Mouse (Mus musculus): ENCODE data around the gene Arhgef2.

Arhgef2 gene

DNA sequence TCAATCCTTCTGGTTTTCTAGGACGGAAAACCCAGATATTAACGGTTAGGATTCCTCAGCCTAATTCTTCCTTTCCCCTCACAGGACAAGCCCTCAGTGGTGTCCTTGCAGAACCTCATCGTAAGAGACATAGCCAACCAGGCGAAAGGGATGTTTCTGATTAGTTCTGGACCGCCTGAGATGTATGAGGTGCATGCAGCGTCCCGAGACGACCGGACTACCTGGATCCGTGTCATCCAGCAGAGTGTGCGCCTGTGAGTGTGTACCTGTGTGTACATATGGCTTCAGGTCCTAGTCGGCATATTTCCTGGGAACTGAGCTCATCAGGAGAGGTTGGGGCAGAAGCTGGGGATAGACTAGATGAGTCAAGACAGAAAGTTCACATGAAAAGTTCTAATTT lies 33.5 kb downstream of the Arhgef2 start:
- no peak for DNase-seq (ENCODE audit: low spot score in 2 of 2)

- peak in 1 of 2 experiments; percentile 64 for DNase-seq (ENCODE audit: low spot score in 2 of 2)
Observed at GRCm38 (mm10) chr3:88640676-88641075, 34.9 kb downstream of the Arhgef2 start.

- no peak for DNase-seq (ENCODE audit: low spot score in 2 of 2)
Observed at GRCm38 (mm10) chr3:88643078-88643477, 37.3 kb downstream of the Arhgef2 start.

DNA sequence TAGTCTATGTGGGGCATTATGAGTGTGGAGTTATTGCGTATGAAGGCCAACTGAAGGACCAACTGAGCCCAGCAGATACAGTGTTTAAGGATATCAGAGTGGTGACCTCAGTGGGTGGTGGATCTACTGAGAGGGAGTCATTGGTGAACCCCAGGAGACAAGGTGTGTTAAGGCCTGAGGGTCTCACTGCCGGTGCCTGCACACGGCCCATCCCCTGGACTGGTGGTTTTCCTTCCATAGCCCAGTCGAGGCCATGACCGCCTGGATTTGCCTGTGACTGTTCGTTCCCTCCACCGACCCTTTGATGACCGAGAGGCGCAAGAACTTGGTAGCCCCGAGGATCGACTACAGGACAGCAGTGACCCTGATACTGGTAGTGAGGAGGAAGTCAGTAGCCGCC lies 40.2 kb downstream of the Arhgef2 start:
- no peak for DNase-seq (ENCODE audit: low spot score in 2 of 2)

GRCm38 (mm10) chr3:88646426-88646995 lies 40.7 kb downstream of the Arhgef2 start:
- no peak for DNase-seq (ENCODE audit: low spot score in 2 of 2)

GRCm38 (mm10) chr3:88647076-88647475 lies 41.3 kb downstream of the Arhgef2 start:
- no peak for DNase-seq (ENCODE audit: low spot score in 2 of 2)

- DNase-seq (ENCODE audit: low spot score in 2 of 2), result no peak
Observed at GRCm38 (mm10) chr3:88647779-88648413, 42.1 kb downstream of the Arhgef2 start.

DNA sequence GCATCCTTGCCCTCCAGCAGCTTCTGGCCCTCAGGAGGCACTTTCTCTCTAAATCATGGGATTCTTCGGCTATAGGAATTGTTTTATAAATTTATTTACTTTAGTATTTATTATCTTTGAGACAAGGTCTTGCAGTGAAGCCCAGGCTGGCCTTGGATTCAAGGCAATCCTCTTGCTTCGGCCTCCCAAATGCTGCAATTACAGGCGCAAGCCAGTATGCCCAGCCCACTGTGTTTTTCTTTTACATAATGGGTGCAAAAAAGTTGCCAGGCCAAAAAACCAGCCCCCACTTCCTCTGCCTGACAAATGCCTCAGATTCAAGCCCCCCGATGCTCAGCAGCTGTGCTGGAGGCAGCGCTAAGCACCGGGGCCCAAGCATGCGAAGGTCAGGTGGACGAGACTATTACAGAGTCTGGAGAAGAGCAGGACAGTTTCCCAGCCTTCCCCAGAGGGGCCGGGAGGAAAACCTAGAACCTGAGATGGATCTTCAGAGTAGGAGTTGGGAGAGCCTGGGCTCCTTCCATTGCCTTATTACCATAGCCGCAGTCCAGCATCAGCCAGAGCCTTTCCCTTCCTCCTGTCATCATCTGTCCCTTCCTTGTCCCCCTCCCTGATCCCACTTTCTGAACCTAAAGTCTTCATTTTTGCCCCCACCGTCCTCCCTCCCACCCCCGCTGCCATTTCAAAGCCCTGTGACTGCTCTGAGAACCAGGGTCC lies 42.8 kb downstream of the Arhgef2 start:
- DNase-seq (ENCODE audit: low spot score in 2 of 2), result no peak

- no peak for DNase-seq (ENCODE audit: low spot score in 2 of 2)
Observed at GRCm38 (mm10) chr3:88649186-88649585, 43.4 kb downstream of the Arhgef2 start.

- DNase-seq (ENCODE audit: low spot score in 2 of 2), result no peak
Observed at GRCm38 (mm10) chr3:88649967-88650366, 44.2 kb downstream of the Arhgef2 start.

- no peak for DNase-seq (ENCODE audit: low spot score in 2 of 2)
Observed at GRCm38 (mm10) chr3:88650713-88651504, 45.1 kb downstream of the Arhgef2 start.

GRCm38 (mm10) chr3:88651669-88652618 lies 46.2 kb downstream of the Arhgef2 start:
- no peak for DNase-seq (ENCODE audit: low spot score in 2 of 2)

DNA sequence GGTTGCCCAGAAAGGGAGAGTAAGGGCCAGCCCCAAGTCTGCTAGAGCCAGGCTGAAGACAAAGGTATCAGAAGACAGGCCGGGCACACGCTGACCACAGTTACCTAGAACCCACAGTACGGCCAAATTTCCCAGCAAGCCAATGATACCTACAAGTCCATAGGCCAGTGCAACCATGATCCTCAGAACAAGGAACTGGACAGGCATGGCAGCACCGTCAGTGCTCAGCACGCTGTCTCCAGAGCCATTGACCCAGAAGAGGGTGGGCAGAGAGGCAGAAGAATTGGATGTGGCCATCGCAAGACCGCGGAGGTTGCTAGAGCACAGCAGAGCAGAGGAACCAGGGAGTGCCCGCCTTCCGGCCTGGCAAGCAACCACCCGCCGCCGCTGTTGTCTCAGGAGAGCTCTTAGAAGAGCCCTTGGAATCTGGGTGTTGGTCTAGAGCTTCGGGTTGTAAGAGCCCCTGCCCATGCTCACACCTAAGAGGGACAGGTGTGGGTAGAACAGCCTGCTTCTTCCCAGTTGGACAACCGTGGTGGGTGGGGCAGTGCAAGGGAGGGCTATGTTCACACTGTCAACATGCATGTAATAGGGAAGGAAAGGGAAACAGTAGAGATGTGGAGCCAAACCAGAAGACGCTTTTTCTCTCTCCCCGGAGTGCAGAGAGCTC lies 47.2 kb downstream of the Arhgef2 start, which contains the start of gene Rxfp4:
Gene Rxfp4, minus strand, starts transcription at position 297 of the 670 bp plus-strand sequence.
- no peak for DNase-seq (ENCODE audit: low spot score in 2 of 2)

GRCm38 (mm10) chr3:88653516-88654370 lies 48.0 kb downstream of the Arhgef2 start:
- no peak for DNase-seq (ENCODE audit: low spot score in 2 of 2)

DNA sequence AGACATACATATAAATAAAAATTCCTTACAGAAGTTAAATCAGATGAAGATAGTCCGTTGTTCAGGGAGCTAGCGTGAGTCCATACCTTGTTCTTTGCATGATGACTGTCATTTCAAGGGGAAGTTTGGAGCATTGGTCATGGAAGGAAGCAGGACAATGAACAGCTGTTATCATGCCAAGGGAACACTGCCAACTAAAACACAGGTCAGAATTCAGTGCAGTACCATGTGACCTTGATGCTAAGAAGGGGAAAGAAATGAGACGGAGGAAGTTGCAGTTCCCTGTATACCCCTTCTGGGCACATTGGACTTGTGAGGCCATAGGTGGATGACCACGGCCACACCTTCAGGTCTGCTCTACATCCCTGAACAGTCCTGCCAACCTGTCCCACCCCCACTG lies 48.9 kb downstream of the Arhgef2 start:
- no peak for DNase-seq (ENCODE audit: low spot score in 2 of 2)

DNA sequence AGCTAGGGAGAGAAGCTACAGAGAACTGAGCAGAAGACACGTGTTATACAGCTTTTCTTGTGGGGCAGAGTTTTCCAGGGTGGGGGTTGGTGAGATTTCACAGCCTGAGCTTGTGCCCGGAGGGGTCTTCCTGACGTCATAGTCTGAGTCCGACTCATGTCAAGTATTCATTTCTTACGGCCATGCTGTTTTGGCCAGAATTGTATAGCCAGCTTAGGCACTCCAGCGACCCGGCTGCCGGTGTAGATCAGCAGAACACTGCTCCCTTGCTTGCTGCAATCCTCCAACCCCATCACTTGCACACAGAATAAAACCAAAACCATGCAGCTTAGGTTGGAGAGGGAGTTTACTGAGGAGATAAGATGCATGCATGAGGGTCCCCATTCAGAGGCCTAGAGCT lies 49.9 kb downstream of the Arhgef2 start:
- DNase-seq (ENCODE audit: low spot score in 2 of 2), result no peak

GRCm38 (mm10) chr3:88658441-88659127 lies 52.8 kb downstream of the Arhgef2 start:
- no peak for DNase-seq (ENCODE audit: low spot score in 2 of 2)

DNA sequence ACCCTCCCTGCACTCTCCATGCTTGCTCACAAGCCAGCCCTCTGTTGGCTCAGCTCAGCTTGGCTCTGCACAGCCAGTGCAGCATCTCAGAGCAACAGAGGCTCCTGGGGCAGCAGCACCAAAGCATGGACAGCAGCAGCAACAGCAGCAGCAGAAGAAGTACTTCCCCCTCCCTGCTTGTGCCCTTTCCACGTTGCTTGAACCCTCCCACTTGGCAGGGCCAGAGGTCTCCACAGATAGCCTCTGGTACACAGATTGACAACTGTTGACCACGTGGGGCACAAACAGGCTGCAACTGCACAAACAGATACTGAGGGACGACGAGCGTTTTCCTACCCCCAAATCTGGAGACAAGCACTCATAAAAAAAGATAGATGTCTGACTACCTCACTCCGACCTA lies 54.0 kb downstream of the Arhgef2 start:
- DNase-seq (ENCODE audit: low spot score in 2 of 2), result no peak

DNA sequence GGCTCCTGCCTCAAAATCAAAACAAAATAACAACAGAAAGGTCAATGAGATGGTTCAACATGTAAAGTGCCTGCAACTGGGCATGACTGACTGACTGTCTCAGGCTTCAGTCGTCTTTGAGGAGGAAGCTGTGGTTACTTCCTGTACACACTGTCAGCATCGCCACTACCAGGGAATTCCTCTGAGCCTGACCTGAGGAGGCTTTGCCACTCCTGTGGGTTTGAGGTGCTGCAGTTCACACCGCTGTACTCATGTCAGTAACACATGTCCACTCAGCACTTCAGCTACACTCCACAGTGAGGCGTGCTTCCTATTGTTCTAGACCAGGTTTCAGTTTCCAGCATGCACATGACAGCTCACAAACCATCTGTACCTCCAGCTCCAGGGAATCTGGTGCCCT lies 58.3 kb downstream of the Arhgef2 start:
- no peak for DNase-seq (ENCODE audit: low spot score in 2 of 2)

Data from cerebellum, postnatal 4 days (tissue).